Mouse (Mus musculus): ENCODE measurements around the gene Bckdhb. TPM values are rescaled to one million over a fixed set of nuclear protein-coding genes. Genes with fewer than 3 reads are reported as not detected.
"Not testable (repeated sequence)": the region's sequence is repeated elsewhere in the genome, so short reads cannot be mapped to it uniquely, and the experiment has no call there.

Bckdhb gene
- polyA plus RNA-seq, 1 experiment from 2014 or later, result 23.5 TPM

GRCm38 (mm10) chr9:84045632-84046031 lies 120.7 kb downstream of the Bckdhb start:
- no peak for DNase-seq (ENCODE audit: low spot score)

GRCm38 (mm10) chr9:84046334-84046733 lies 121.4 kb downstream of the Bckdhb start:
- no peak for DNase-seq (ENCODE audit: low spot score)

GRCm38 (mm10) chr9:84046961-84047360 lies 122.0 kb downstream of the Bckdhb start:
- no peak for DNase-seq (ENCODE audit: low spot score)

- no peak for DNase-seq (ENCODE audit: low spot score)
These were observed 122.5 kb downstream of the Bckdhb start for GRCm38 (mm10) chr9:84047436-84047835.

GRCm38 (mm10) chr9:84049142-84049541 lies 124.2 kb downstream of the Bckdhb start:
- no peak for DNase-seq (ENCODE audit: low spot score)

- DNase-seq (ENCODE audit: low spot score), result no peak
These were observed 126.1 kb downstream of the Bckdhb start for GRCm38 (mm10) chr9:84050867-84051635.

- no peak for DNase-seq (ENCODE audit: low spot score)
These were observed 130.3 kb downstream of the Bckdhb start for GRCm38 (mm10) chr9:84055125-84055807.

GRCm38 (mm10) chr9:84060781-84061180 lies 135.8 kb downstream of the Bckdhb start:
- not testable (repeated sequence) for DNase-seq (ENCODE audit: low spot score)

GRCm38 (mm10) chr9:84063617-84064016 lies 138.7 kb downstream of the Bckdhb start:
- DNase-seq (ENCODE audit: low spot score), result no peak

- no peak for DNase-seq (ENCODE audit: low spot score)
These were observed 139.2 kb downstream of the Bckdhb start for GRCm38 (mm10) chr9:84064113-84064512.

GRCm38 (mm10) chr9:84070247-84070646 lies 145.3 kb downstream of the Bckdhb start:
- no peak for DNase-seq (ENCODE audit: low spot score)

GRCm38 (mm10) chr9:84070740-84071139 lies 145.8 kb downstream of the Bckdhb start:
- no peak for DNase-seq (ENCODE audit: low spot score)

- no peak for DNase-seq (ENCODE audit: low spot score)
These were observed 147.6 kb downstream of the Bckdhb start for GRCm38 (mm10) chr9:84072534-84072933.

GRCm38 (mm10) chr9:84073237-84073636 lies 148.3 kb downstream of the Bckdhb start:
- no peak for DNase-seq (ENCODE audit: low spot score)

GRCm38 (mm10) chr9:84083551-84083950 lies 158.6 kb downstream of the Bckdhb start:
- no peak for DNase-seq (ENCODE audit: low spot score)

- DNase-seq (ENCODE audit: low spot score), result no peak
These were observed 159.7 kb downstream of the Bckdhb start for GRCm38 (mm10) chr9:84084686-84085085.

GRCm38 (mm10) chr9:84090316-84091063 lies 165.5 kb downstream of the Bckdhb start:
- DNase-seq (ENCODE audit: low spot score), result no peak

GRCm38 (mm10) chr9:84092994-84093393 lies 168.0 kb downstream of the Bckdhb start:
- no peak for DNase-seq (ENCODE audit: low spot score)

- DNase-seq (ENCODE audit: low spot score), result no peak
These were observed 169.2 kb downstream of the Bckdhb start for GRCm38 (mm10) chr9:84094111-84094510.

GRCm38 (mm10) chr9:84096484-84097015 lies 171.6 kb downstream of the Bckdhb start:
- DNase-seq (ENCODE audit: low spot score), result no peak

- DNase-seq (ENCODE audit: low spot score), result no peak
These were observed 178.4 kb downstream of the Bckdhb start for GRCm38 (mm10) chr9:84103344-84103743.

GRCm38 (mm10) chr9:84106438-84106837 lies 181.5 kb downstream of the Bckdhb start:
- DNase-seq (ENCODE audit: low spot score), result no peak

All from thymus, postnatal 0 days (tissue).